14 mouse cellular contexts compared by ENCODE assay signal in the genomic region with DNA sequence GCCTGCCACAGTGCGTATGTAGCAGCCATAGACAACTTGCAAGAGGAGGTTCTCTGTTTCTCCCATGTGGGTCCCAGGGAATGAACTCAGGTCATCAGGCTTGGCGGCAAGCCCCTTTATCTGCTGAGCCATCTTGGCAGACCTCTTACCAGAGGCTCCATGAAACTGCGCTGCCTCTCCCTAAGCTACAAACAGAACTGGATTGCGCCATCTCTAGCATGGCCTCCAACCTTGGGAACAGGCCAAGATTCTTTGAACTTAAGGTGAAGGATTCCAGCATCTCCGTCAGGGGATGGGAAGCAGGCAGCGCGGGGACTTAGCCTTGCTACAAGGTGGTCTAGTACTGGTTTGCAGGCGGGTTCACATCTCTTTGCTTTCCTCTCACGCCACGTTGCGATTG.
DNase-seq lines count a peak whose midpoint lies in the region; ATAC-seq lines count a peak whose summit lies in the region.
"Had no signal": no experiment of that assay in that cellular context is flagged by ENCODE, and none has a peak within 500 bp of the region (broad histone marks: within the 10 kb centered on the region; RNA-seq: fewer than 3 reads in every experiment).

No protein-coding gene starts in this region.

- H3K27me3 ChIP-seq in hindbrain, embryonic 14.5 days (ENCODE audit: control insufficient read depth, insufficient read depth, low read length), result no peaks in the 10 kb centered on the region
- no peaks in the 10 kb centered on the region for H3K27me3 ChIP-seq in hindbrain, embryonic 13.5 days
- H3K27me3 ChIP-seq: neural tube, embryonic 15.5 days had no signal

- H3K4me1 ChIP-seq in hindbrain, embryonic 14.5 days (replicated peaks; ENCODE audit: control insufficient read depth, insufficient read depth, low read length), result peaks cover 4% of the 10 kb centered on the region; the same call in 1 of the 2 replicates
- peaks cover 42% of the 10 kb centered on the region for H3K4me1 ChIP-seq in hindbrain, embryonic 13.5 days (replicated peaks)

- WGBS in hindbrain, embryonic 14.5 days, result 86% methylated on average over 11 of the region's 11 CpGs
- WGBS in hindbrain, embryonic 13.5 days, result 87% methylated on average over 11 of the region's 11 CpGs

- no peak overlapping the region for H3K9ac ChIP-seq in hindbrain, embryonic 14.5 days
- no peak overlapping the region for H3K9ac ChIP-seq in hindbrain, embryonic 13.5 days
- H3K9ac ChIP-seq: neural tube, embryonic 15.5 days had no signal

- DNase-seq in hindbrain, embryonic 14.5 days (ENCODE audit: low spot score), result no peak
- DNase-seq in ZHBTc4 (ENCODE audit: low read depth, low spot score), result peak; percentile 7
- peak; percentile 14 for DNase-seq in adrenal gland, postnatal 25 days
- peak; percentile 48 for DNase-seq in lung, postnatal 36 days
- no peak for DNase-seq in embryo, embryonic 10 days (ENCODE audit: low spot score)
- DNase-seq in left cerebral cortex, postnatal 25 days (ENCODE audit: low spot score in 2 of 2), result no peak
- DNase-seq: cerebellum, adult 8-10 months; thymus, postnatal 14 days had no signal

- H3K4me2 ChIP-seq in hindbrain, embryonic 14.5 days (replicated peaks), result no peak overlapping the region
- no peak overlapping the region for H3K4me2 ChIP-seq in hindbrain, embryonic 13.5 days
- H3K4me2 ChIP-seq: liver, embryonic 11.5 days; neural tube, embryonic 15.5 days had no signal

- ATAC-seq in hindbrain, embryonic 14.5 days (ENCODE audit: low FRiP score), result no peak
- no peak for ATAC-seq in hindbrain, embryonic 13.5 days (ENCODE audit: low FRiP score)
- ATAC-seq: forebrain, embryonic 16.5 days; hindbrain, embryonic 16.5 days; midbrain, embryonic 16.5 days had no signal

- intact Hi-C loops in left cerebral cortex, postnatal 25 days (cut with DNase I), result no loop called here

- H3K4me3 ChIP-seq in hindbrain, embryonic 14.5 days (replicated peaks; ENCODE audit: low read length), result no peak overlapping the region
- H3K4me3 ChIP-seq in hindbrain, embryonic 13.5 days, result no peak overlapping the region
- H3K4me3 ChIP-seq: neural tube, embryonic 15.5 days had no signal

- H3K36me3 ChIP-seq in hindbrain, embryonic 14.5 days (replicated peaks; ENCODE audit: control insufficient read depth, insufficient read depth), result no peaks in the 10 kb centered on the region
- no peaks in the 10 kb centered on the region for H3K36me3 ChIP-seq in hindbrain, embryonic 13.5 days
- H3K36me3 ChIP-seq: neural tube, embryonic 15.5 days had no signal

- H3K27ac ChIP-seq in hindbrain, embryonic 14.5 days, result peak overlapping the region; percentile 17; the same call in 1 of the 2 replicates
- H3K27ac ChIP-seq in hindbrain, embryonic 13.5 days, result no peak overlapping the region
- H3K27ac ChIP-seq: neural tube, embryonic 15.5 days had no signal

- H3K9me3 ChIP-seq in hindbrain, embryonic 14.5 days (ENCODE audit: control insufficient read depth, low read length), result no peaks in the 10 kb centered on the region
- no peaks in the 10 kb centered on the region for H3K9me3 ChIP-seq in hindbrain, embryonic 13.5 days
- H3K9me3 ChIP-seq: neural tube, embryonic 15.5 days had no signal

Comparison
In these comparisons a context has a peak if more than half of its experiments do, and no peak if none do; other contexts are left out.
1. DNase-seq: peak in ZHBTc4 (single experiment), adrenal gland, postnatal 25 days (single experiment) and lung, postnatal 36 days (single experiment); none in hindbrain, embryonic 14.5 days (single experiment), embryo, embryonic 10 days (single experiment) and left cerebral cortex, postnatal 25 days (0 of 2).